Mouse (Mus musculus) ovary, adult 10 weeks (tissue): ENCODE data around the gene Ubp1. TPM values are rescaled to one million over a fixed set of nuclear protein-coding genes. Genes with fewer than 3 reads are reported as not detected.

Source experiments
- polyA plus RNA-seq: library from polyadenylated mRNA; stranded (reverse); fragments of 350-450 nt; fragmentation: Illumina TruSeq; extraction: RNeasy Lipid Tissue Mini Kit (QIAGEN cat#74804); gene quantifications from one replicate; pipeline ENCODE4 v1.2.3, GENCODE M21; 2014

The Ubp1 gene
- polyA plus RNA-seq = 60.5 TPM

GRCm38 (mm10) chr9:113930534-113931374 is at the start of gene Ubp1:
Gene Ubp1, plus strand, starts transcription at chr9:113930934.

Other genes starting within 250 kb of the Ubp1 start
- 182 TPM for gene Pdcd6ip, start 222.7 kb upstream of the Ubp1 start, polyA plus RNA-seq
- gene Clasp2, start 189.5 kb upstream of the Ubp1 start, polyA plus RNA-seq = 110 TPM
- 1.3 TPM for gene Fbxl2, start 115.3 kb downstream of the Ubp1 start, polyA plus RNA-seq
- gene Susd5, start 126.2 kb downstream of the Ubp1 start, polyA plus RNA-seq = 0.77 TPM